In genomic region chr1:91819237-91819636, GRCm38 (mm10) we compare ENCODE assay signal across 10 mouse cellular contexts. TPM values are rescaled to one million over a fixed set of nuclear protein-coding genes. Genes with fewer than 3 reads are reported as not detected.
DNase-seq lines count a peak whose midpoint lies in the region; ATAC-seq and TF ChIP-seq lines count a peak whose summit lies in the region.
"Had no signal": no experiment of that assay in that cellular context is flagged by ENCODE, and none has a peak within 500 bp of the region (broad histone marks: within the 10 kb centered on the region; RNA-seq: fewer than 3 reads in every experiment).

No protein-coding gene starts in this region.

- no peak overlapping the region for H3K27ac ChIP-seq in intestine, postnatal 0 days (ENCODE audit: low read depth, low read length)
- no peak overlapping the region for H3K27ac ChIP-seq in intestine, embryonic 15.5 days
- H3K27ac ChIP-seq in thymus, adult 2 months (ENCODE audit: control insufficient read depth, insufficient read depth, low read length) = no peak overlapping the region
- H3K27ac ChIP-seq: hindbrain, embryonic 15.5 days had no signal

- no peak overlapping the region for H3K9ac ChIP-seq in intestine, postnatal 0 days (ENCODE audit: low read depth, low read length)
- no peak overlapping the region for H3K9ac ChIP-seq in intestine, embryonic 15.5 days
- H3K9ac ChIP-seq: hindbrain, embryonic 15.5 days had no signal

- no peak overlapping the region for H3K4me2 ChIP-seq in intestine, postnatal 0 days (replicated peaks; ENCODE audit: low read depth)
- H3K4me2 ChIP-seq in intestine, embryonic 15.5 days (replicated peaks) = no peak overlapping the region
- H3K4me2 ChIP-seq: hindbrain, embryonic 15.5 days had no signal

- H3K27me3 ChIP-seq in intestine, postnatal 0 days (replicated peaks; ENCODE audit: control insufficient read depth, insufficient read depth, low read length) = no peaks in the 10 kb centered on the region
- H3K27me3 ChIP-seq in intestine, embryonic 15.5 days (replicated peaks) = no peaks in the 10 kb centered on the region
- no peaks in the 10 kb centered on the region for H3K27me3 ChIP-seq in thymus, adult 2 months (ENCODE audit: control insufficient read depth, insufficient read depth, low read length)
- H3K27me3 ChIP-seq: hindbrain, embryonic 15.5 days had no signal

- H3K4me1 ChIP-seq in intestine, postnatal 0 days (replicated peaks; ENCODE audit: control insufficient read depth, insufficient read depth, low read length) = no peaks in the 10 kb centered on the region
- H3K4me1 ChIP-seq in intestine, embryonic 15.5 days (replicated peaks) = peaks cover 10% of the 10 kb centered on the region
- H3K4me1 ChIP-seq in thymus, adult 2 months (replicated peaks; ENCODE audit: control insufficient read depth, insufficient read depth, low read length) = no peaks in the 10 kb centered on the region
- H3K4me1 ChIP-seq: hindbrain, embryonic 15.5 days had no signal

- no peak for TF ChIP-seq POLR2A in thymus, adult 2 months (IDR thresholded peaks at IDR 0.05; ENCODE audit: control insufficient read depth, extremely low read depth, insufficient read depth, low read length, poor library complexity)

- 52% methylated on average over 9 of the region's 9 CpGs for WGBS in intestine, postnatal 0 days
- 61% methylated on average over 9 of the region's 9 CpGs for WGBS in intestine, embryonic 15.5 days
- 58% methylated on average over 9 of the region's 9 CpGs for WGBS in thymus, adult 2 months

- peak; percentile 64 for TF ChIP-seq CTCF in intestine, postnatal 0 days (IDR thresholded peaks at IDR 0.05; ENCODE audit: low read depth)
- TF ChIP-seq CTCF in thymus, adult 2 months (IDR thresholded peaks at IDR 0.05; ENCODE audit: borderline replicate concordance, control insufficient read depth, extremely low read depth, insufficient read depth, low read length, poor library complexity) = no peak

- DNase-seq in thymus, adult 2 months = peak; percentile 11
- DNase-seq in thymus, adult 18-20 months = no peak
- peak; percentile 45 for DNase-seq in embryo, embryonic 9.5 days (ENCODE audit: extremely low spot score)
- peak; percentile 42 for DNase-seq in thymus, postnatal 4 days
- no peak for DNase-seq in layer of hippocampus, adult 11-12 months (ENCODE audit: low spot score)
- DNase-seq in B cell, adult 2 months = no peak
- DNase-seq: lung, adult 2 months had no signal

- H3K36me3 ChIP-seq in intestine, postnatal 0 days (ENCODE audit: control insufficient read depth, insufficient read depth) = no peaks in the 10 kb centered on the region
- no peaks in the 10 kb centered on the region for H3K36me3 ChIP-seq in intestine, embryonic 15.5 days
- H3K36me3 ChIP-seq in thymus, adult 2 months (ENCODE audit: control insufficient read depth, insufficient read depth, low read length) = no peaks in the 10 kb centered on the region
- H3K36me3 ChIP-seq: hindbrain, embryonic 15.5 days had no signal

- no peaks in the 10 kb centered on the region for H3K9me3 ChIP-seq in intestine, postnatal 0 days (ENCODE audit: control insufficient read depth)
- no peaks in the 10 kb centered on the region for H3K9me3 ChIP-seq in intestine, embryonic 15.5 days
- H3K9me3 ChIP-seq: hindbrain, embryonic 15.5 days had no signal

- H3K4me3 ChIP-seq in intestine, postnatal 0 days (ENCODE audit: low read depth, low read length) = no peak overlapping the region
- no peak overlapping the region for H3K4me3 ChIP-seq in intestine, embryonic 15.5 days (replicated peaks)
- no peak overlapping the region for H3K4me3 ChIP-seq in thymus, adult 2 months (ENCODE audit: control insufficient read depth, insufficient read depth, low read length)
- H3K4me3 ChIP-seq: hindbrain, embryonic 15.5 days had no signal

- no peak for ATAC-seq in intestine, postnatal 0 days
- ATAC-seq in intestine, embryonic 15.5 days = no peak

RNA-seq across cellular contexts. Expression of gene Twist2, which starts 18.0 kb away (rescaled TPM):
- 2.5 and 2.7 TPM in 2 replicates for polyA plus RNA-seq in intestine, postnatal 0 days (2015; fragmentation: Nextera tagmentation; extraction: Ambion mirVana)
- 4.8 and 5.8 TPM in 2 replicates for polyA plus RNA-seq in intestine, embryonic 15.5 days (2015; fragmentation: Nextera tagmentation; extraction: Ambion mirVana)
- polyA plus RNA-seq in thymus, adult 2 months (2012; rRNA removed) = 1.5 and 2.1 TPM in 2 replicates

Comparison
In these comparisons a context has a peak if more than half of its experiments do, and no peak if none do; other contexts are left out.
1. DNase-seq: peak in thymus, adult 2 months (single experiment), embryo, embryonic 9.5 days (single experiment) and thymus, postnatal 4 days (single experiment); none in thymus, adult 18-20 months (0 of 2), layer of hippocampus, adult 11-12 months (single experiment) and B cell, adult 2 months (0 of 2).